Mouse (Mus musculus): ENCODE data around the gene Brwd3.

DNA sequence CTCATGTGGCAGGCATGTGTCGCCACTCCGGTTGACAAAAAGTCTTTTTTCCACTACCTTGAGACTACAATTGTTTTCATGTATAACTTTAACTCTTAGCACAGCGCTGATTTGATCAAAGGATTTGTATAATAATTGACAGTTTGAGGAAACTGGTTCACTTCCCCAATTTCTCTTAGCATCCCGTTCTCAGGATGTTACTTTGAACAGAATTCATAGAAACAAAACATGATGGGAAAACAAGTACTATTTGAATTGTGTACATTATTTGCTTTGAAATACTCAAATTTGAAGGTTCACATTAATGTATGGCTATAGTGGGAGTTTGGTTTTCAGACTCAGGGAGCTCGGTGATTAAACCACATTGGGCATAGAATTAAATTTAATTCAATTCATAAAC, 1.1 kb upstream of the Brwd3 start:
- TF ChIP-seq CTCF (IDR thresholded peaks at IDR 0.05; ENCODE audit: insufficient read depth, low read depth, low read length) (no peak), POLR2A (IDR thresholded peaks at IDR 0.05; ENCODE audit: insufficient read depth, low read depth, low read length) (no peak)

All from olfactory bulb, adult 2 months (tissue).